Mouse (Mus musculus): ENCODE measurements around the gene Mypop.

The Mypop gene

DNA sequence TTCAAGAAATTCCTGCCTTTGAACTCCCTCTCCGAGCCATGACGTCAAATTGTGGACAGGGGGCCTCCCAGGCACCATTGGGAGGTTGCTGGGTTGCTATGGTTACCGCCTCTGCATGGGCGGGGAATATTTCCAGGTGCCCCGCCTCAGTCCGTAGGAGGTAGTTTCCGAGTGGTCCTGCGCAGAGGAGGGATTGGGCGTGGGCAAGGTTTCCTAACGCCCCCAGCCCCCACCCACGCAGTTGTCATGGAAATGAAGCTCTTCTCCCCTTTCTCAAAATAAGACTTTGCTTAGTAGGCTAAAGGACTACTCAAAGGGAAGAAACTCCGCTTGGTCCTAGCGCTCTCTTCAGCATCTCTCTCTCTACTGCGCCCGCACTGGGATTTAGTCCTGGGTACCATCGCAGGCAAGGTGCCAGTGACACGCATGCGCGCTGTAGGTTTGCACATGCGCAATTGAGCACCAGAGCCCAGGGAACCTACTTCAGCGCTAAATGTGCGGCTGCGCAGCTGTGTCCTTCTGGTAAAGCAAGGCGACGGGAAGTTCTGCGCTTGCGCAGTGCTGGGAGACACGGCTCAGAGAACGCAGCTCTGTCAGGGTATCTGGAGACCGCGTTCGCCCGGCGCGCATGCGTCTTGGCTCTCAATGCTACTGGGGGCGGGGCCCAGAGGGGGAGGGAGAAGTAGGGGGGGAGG lies at the start of gene Mypop:
TSS of gene Mypop (plus strand) at position 645 of the 695 bp plus-strand sequence.
- DNase-seq (ENCODE audit: low spot score in 2 of 2), result peak; percentile 100

DNA sequence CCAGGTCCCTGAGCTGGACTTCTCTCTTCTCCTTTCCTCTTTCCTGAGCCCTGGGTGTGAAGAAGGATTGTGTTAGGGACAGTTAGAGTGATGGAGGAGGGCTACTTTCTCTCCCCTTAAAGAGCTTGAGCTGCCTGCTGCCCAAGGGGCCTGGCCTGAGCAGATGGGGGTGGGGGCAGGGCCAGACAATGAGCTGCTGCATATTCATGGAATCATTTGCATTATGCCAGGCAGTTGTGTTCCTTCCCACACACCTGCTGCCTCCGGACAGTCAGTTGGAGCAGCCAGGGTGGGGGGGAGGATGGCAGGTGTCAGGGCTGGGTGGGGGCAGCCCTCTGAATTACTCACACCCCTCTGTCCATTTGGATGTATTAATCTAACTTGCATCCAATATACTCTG lies 48.7 kb upstream of the Mypop start:
- peak; percentile 60 to 67 for DNase-seq (ENCODE audit: low spot score in 2 of 2)

DNA sequence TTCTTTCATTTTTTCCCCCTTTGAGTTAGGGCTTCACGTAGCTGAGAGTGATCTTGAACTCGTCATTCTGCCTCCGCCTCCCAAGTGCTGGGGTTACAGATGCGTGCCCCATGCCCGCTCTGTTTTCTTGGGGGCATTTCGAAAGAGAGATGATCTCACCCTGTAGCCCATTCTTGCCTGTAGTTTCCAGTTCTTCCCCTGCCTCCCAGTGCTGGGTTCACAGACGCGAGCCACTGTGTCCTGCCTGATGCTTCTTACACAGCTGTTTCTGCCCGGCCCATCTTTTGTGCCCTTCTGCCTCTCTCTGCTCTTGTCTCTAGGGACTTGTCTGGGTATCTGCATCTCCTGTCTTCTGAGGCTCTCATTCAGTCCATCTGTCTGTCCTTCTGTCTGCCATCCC lies 48.2 kb upstream of the Mypop start:
- DNase-seq (ENCODE audit: low spot score in 2 of 2), result no peak

DNA sequence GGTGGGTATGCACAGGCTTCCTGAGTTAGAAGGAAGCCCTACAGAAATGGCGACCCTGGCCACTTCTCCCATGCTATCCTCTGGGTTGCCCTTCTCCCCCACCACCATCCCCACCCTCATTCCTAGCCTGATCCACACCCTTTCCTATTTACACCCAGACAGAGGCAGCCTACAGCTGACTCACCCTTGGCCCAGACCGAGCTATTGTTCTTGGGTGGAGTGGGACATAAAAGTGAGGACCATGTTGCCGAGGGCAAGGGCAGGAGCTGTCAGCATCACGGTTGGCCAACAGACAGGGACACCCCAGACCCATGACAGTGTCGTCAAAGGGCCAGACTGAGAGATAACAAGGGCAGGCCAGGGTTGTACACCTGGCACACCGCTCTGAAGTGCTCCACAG lies 42.9 kb upstream of the Mypop start:
- no peak for DNase-seq (ENCODE audit: low spot score in 2 of 2)

DNA sequence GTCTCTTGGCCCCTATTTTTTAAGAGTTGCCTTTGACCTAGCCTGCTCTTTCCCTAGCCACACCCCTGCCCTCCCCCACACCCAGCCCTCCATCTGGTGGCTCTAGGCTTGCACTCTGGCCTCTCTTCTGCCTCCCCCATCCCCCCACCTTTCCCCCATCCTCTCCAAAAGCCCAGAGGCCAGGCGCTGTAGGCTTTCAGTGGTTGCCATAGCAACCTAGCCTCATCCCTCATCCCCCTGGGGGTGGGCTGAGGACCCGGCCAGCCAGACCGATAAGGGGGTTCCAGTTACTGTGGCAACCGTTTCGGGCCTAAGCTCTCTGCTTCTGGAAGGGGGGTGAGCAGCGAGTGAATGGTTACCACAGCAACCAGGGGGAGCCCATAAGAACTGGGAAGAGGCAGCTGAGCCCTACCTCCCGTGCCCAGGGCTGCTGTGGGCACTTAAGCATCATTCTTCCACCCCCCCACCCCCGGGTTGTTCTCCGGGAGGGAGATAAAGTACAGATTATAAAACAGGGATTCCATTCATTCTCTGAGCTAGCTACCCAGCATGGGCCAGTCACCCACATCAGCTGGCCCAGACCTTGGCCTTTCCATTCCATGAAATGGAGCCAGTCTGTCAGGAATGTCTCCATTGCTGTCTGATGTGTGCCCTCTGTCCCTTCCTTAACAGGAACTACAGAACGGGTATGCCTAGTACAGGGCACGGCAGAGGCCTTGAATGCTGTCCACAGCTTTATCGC lies 41.1 kb upstream of the Mypop start:
- DNase-seq (ENCODE audit: low spot score in 2 of 2), result peak; percentile 77 to 90

DNA sequence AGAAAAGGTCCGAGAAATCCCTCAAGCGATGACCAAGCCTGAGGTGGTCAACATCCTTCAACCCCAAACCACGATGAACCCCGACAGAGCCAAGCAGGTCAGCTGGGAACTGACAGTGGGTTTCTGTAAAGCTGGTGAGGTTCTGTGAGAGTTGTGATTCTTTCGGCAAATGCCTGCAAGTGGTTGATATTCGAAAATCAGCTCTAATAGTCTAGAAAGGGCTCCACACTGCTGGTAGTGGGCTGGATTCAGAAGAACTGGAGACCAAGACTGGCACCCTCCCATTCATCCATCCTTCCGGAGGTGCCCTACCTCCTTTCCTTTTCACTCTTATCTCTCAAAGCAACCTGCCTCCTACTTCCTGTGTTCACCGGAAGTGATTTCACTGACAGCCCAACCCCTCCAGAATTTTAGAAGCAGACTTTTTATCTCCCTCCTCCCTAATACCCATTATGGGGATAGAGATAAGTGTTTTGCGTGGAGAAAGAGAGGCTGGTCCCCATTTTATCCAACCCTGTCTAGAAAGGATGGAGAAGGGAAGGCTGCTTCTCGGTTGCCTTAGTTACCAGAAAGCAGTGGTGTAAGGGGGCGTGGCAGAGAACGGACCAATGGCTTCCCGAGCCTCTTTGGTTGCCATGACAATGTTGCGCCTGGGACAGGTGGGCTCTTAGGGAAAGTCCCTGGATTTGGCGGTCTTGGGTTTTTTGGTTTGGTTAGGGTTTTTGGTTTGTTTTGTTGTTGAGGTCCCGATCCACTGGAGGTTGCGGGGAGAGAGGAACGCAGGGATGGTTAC lies 40.3 kb upstream of the Mypop start:
- peak; percentile 64 to 81 for DNase-seq (ENCODE audit: low spot score in 2 of 2)

DNA sequence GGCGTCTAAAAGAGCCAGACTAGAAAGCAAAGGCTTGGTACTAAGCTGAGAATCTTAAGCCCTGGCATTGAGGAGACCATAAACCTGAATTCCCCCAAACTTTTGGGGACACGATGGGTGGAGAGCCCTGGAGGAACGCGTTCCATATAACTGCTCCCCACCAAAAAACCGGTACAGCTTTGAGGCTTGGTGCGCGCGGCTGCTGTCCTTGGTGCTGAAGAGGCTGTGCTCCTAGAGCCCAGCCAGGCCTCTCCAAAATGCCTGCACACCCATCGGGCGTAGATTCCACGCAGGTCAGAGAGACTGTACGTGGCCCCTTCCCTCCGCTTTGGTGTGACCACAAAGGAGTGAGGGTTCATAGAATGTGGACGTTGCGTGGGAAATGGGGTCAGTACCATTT lies 39.6 kb upstream of the Mypop start:
- DNase-seq (ENCODE audit: low spot score in 2 of 2), result no peak

DNA sequence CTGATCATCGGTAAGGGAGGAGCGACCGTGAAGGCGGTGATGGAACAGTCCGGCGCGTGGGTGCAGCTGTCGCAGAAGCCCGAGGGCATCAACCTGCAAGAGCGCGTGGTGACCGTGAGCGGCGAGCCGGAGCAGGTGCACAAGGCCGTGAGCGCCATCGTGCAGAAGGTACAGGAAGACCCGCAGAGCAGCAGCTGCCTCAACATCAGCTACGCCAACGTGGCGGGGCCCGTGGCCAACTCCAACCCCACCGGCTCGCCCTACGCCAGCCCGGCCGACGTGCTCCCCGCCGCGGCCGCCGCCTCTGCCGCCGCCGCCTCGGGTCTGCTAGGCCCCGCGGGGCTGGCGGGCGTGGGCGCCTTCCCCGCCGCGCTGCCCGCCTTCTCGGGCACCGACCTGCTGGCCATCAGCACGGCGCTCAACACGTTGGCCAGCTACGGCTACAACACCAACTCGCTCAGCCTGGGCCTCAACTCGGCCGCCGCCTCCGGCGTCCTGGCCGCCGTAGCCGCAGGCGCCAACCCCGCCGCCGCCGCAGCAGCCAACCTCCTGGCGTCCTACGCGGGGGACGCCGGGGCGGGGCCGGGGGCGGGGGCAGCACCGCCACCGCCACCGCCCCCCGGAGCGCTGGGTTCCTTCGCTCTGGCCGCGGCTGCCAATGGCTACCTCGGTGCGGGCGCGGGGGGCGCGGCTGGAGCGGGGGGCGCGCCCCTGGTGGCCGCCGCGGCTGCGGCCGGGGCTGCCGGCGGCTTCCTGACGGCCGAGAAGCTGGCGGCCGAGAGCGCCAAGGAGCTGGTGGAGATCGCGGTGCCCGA lies 33.3 kb upstream of the Mypop start:
- peak; percentile 62 to 75 for DNase-seq (ENCODE audit: low spot score in 2 of 2)

DNA sequence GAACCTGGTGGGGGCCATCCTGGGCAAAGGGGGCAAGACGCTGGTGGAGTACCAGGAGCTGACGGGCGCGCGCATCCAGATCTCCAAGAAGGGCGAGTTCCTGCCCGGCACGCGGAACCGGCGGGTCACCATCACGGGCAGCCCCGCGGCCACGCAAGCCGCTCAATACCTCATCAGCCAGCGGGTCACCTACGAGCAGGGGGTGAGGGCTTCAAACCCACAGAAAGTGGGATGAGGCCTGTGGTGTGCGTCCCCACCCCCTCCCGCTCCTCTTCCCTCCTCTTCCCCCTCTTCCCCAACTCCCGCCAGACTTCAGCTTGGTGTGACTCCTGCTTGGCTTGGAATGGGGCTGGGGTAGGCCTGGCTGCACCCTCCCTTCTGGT lies 32.7 kb upstream of the Mypop start:
- no peak for DNase-seq (ENCODE audit: low spot score in 2 of 2)

DNA sequence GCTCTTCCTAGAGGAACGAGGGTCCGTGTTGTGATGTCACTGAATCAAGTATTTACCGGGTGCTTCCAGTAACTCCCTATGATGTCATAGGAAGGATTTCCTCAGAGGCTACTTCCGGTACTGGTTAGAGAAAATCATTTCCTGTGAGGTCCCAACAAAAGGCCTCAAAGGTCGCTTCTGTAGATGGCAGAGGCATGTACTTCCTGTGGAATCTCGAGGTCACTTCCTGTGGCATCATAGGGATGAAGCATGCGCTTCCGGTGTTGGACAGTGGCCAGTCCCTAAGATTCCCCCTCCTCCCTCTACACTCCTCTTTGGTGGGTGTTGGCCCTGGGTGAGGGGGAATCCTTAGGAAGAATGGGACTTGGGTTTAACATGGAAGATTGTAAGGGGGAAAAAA lies 31.6 kb upstream of the Mypop start:
- no peak for DNase-seq (ENCODE audit: low spot score in 2 of 2)

DNA sequence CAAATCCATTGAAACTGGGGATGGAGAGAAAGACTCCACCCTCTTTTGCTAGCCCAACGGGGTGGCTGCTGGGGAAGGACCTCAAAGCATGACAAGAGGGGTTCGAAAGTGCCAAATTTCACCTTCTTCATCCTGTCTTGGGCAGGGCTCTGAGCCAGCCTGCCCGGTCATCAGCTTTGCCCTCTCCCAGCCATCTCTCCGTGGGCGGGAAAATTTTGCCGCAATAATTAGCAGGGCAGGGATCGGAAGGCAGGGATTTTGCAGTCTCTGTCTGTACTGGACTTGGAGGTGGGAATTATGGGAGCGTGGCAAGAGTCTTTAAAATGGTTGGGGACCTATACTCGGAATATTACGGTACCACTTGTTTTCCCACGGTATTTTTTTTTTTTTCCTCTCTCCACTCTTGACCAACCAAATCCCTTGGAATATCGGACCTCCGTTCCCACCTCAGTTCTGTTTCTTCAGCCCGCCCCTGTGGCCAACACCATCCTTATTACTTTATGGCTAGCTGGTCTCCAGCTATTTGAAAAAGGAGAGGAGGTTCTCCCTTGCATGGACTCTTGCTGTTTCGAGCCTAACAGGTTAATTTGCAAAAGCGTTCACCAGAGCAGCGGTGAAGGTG lies 28.8 kb upstream of the Mypop start:
- DNase-seq (ENCODE audit: low spot score in 2 of 2), result no peak

DNA sequence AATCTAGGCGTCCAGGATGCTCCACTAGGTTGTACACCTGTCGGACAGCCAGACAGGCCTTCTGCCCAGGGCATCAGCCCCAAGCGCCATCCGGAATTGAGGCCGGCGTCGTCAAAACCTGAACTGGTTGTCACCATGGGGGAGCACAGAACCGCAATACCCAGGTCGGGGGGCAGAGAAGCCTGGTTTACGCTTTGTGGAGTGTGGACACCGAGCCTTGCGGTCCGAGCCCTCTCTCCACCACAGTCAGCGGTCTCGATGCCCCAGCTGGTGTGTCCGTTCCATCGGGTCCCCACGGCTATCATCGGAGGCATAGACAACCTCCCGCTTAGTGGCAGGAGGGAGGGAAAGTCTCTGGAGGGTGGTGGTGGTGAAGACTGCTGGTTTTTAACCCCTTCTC lies 28.2 kb upstream of the Mypop start:
- DNase-seq (ENCODE audit: low spot score in 2 of 2), result no peak

DNA sequence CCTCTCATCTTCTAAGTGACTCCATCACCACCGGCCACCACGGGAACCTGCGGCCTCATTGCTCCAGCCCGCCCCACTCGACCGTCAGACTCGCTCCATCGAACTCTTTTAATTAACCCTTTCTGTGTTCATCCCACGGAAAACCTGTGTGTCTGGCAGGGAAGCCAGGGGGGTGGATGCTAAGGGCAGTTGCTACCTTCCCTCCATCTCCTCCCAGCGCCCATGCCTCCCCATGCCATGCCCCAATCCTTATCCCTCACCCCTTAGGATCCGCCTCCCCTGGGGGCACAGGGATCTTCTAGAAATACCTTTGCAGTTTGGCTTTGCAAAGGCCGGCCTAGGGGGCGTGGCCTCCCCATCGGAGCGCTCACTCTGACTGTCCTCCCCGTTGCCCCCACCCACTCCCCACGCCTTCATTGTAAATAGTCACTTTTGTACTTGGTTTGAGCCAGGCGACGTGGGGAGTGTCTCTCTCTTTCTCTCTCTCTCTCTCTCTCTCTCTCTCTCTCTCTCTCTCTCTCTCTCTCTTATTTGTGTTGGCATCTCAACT lies 27.7 kb upstream of the Mypop start:
- DNase-seq (ENCODE audit: low spot score in 2 of 2), result no peak

DNA sequence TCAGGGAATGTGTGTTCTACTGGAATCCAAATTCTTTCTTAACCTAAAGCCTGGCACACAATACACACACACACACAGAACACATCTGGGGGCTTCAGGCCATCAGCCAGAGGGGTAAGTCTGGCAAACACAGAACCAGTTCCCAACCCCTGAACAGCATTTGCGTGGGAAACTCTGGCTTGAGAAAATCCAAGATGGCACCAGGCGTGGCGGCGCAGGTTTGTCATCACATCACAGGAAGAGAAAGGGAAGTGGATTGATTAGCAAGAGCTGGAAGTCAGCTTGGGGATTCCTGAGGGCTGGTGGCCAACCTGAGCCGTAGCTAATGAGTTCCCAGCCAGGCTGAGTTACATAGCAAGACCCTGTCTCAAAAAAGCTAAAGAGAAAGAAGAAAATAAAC lies 25.7 kb upstream of the Mypop start:
- DNase-seq (ENCODE audit: low spot score in 2 of 2), result no peak

DNA sequence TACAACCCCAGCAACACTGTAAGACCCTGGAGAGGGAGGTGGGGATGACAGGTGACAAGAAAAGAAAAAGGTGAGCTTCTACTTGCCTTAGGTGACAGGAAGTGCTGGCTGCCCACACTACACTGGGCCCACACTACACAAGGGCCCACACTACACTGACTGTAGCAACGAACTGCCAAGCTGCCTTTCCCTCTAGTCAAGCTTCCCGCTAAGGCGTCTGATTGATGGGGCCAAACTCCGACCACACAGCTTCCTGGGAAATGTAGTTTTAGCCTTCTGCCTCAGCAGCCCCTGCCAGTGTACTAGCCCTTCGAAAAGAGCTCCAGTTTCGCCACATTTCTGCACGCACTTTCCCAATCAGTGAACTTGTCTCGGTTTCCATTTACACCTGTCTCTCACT lies 23.4 kb upstream of the Mypop start:
- DNase-seq (ENCODE audit: low spot score in 2 of 2), result no peak

DNA sequence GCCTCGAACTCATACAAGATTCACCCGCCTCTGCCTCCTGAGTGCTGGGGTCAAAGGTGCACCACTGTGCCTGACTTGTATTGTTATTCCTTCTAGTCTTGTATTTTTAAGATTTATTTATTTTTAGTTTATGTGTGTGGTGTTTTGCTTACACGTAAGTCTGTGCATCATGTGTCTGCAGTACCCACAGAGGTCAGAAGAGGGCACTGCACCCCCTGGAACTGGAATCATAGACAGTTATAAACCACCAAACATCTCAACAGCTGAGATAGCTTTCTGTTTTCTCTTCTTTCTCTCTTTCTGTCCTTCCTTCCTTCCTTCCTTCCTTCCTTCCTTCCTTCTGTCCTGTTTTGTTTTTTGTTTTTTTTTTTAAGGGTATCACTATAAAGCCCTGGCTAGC lies 20.1 kb upstream of the Mypop start:
- DNase-seq (ENCODE audit: low spot score in 2 of 2), result no peak

DNA sequence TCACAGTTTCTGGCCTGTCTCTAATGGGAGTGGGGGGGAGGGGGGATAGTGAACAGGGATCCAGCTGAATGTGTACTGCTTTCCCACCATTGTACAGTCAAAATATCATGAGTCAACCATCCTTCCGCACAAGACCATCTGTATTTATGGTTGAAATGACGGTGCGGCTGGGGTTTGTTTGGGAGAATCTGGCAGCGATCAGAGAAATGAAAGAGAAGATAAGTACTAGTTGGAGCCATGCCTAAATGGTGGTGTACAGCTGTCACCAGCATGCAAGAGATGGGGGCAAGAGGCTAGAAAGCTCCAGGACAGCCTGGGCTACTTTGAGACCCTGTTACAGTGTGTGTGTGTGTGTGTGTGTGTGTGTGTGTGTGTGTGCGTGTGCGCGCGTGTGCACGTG lies 12.7 kb upstream of the Mypop start:
- DNase-seq (ENCODE audit: low spot score in 2 of 2), result no peak

DNA sequence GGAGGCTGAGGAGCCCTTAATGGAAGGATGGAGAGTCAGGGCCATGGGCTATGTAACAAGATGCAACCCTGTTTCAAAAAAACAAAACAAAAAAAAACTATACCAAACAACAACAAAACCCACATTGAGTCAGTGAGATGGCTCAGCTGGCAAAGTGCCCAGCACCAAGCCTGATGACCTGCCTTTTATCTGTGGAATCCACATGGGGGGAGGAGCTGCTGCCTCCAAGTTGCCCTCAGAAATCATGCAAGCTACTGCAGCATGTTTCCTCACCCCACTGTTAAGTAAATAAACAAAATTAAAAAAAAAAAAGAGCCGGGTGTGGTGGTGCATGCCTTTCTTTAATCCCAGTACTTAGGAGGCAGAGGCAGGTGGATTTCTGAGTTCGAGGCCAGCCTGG lies 4.5 kb upstream of the Mypop start:
- no peak for DNase-seq (ENCODE audit: low spot score in 2 of 2)

DNA sequence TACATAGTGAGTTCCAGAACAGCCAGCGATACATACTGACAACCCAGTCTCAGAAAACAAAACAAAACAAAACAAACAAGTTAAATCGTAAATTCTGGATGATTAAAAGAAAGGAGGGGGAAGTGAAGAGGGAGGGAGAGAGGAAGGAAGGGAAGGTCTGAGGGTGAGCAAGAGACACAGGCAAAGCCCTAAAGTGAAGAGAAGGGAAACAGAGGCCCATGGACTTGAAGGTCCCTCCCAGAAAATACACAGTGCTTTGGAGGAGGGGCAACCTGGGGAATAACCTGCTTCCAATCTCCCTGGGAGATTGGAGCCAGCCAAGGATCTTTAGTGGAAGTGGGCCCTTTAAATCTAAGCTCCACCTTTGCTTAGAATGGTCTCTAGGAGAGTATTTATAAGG lies 3.9 kb upstream of the Mypop start, which contains the start of gene Nanos2:
TSS of gene Nanos2 (plus strand) at position 301 of the 400 bp plus-strand sequence.
- no peak for DNase-seq (ENCODE audit: low spot score in 2 of 2)

DNA sequence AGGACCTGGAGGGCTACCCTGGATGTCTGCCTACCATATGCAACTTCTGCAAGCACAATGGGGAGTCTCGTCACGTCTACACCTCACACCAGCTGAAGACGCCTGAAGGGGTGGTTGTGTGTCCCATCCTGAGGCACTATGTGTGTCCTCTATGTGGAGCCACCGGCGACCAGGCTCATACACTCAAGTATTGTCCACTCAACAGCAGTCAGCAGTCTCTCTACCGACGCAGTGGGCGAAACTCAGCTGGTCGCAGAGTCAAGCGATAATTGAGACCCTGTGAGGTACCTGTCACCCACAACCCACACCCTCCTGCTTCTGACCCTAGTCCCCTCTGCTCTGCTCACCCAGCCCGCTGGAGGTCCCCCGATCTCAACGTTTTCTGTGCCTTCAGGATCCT lies 3.3 kb upstream of the Mypop start:
- DNase-seq (ENCODE audit: low spot score in 2 of 2), result no peak

DNA sequence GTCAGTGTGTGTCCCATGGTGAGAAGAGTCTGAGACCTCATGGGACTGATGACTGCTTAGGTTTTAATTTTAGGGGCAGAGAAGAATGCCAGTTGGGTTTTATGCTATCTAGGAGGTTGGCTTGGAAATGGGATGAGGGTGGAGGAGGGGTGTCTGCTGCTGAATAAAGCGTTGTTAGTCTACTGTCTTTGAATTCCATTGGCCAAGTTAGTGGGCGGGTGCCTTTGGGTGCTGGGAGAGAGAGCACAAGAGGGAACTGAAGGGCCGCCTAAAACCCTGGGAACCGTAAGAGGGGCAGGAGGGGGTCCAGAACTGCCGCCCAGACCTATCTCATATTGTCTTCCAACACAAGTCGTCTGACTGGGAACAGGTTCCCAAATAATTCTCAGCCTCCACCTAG lies 2.3 kb upstream of the Mypop start:
- DNase-seq (ENCODE audit: low spot score in 2 of 2), result no peak
